Mouse (Mus musculus): ENCODE results near the gene Ccer2.
A peak's percentile ranks its signal among the peaks of the same experiment; 100 is the strongest.

GRCm38 (mm10) chr7:28780067-28780658 lies 24.2 kb downstream of the Ccer2 start:
- TF ChIP-seq CTCF (IDR thresholded peaks at IDR 0.05): peak; percentile 84
- peak; percentile 20; the same call in 1 of the 2 replicates for TF ChIP-seq EP300 (IDR thresholded peaks at IDR 0.05)
